Mouse (Mus musculus): ENCODE results near the gene Ap3b1.

Ap3b1 gene

DNA sequence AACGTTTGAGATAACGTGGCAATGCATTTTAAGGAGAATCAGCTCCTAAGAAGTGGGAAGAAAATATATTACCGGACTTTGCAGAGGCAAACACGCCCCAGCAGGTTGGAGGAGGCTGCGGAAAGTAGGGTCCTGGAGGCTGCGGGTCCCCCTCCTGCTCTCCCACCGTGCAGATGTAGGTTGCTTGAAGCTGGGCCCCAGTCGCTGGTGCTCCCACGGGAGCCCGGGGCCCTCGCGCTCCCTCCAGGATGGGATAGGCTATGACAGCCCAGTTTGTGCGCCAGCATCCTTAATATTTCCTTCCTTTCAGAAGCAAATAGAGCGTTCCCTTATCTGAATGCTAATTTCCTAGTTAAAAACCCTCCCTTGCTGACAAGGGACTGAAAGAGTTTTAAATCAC is 236.5 kb downstream of the Ap3b1 start:
- DNase-seq (ENCODE audit: low spot score in 2 of 2), result no peak

DNA sequence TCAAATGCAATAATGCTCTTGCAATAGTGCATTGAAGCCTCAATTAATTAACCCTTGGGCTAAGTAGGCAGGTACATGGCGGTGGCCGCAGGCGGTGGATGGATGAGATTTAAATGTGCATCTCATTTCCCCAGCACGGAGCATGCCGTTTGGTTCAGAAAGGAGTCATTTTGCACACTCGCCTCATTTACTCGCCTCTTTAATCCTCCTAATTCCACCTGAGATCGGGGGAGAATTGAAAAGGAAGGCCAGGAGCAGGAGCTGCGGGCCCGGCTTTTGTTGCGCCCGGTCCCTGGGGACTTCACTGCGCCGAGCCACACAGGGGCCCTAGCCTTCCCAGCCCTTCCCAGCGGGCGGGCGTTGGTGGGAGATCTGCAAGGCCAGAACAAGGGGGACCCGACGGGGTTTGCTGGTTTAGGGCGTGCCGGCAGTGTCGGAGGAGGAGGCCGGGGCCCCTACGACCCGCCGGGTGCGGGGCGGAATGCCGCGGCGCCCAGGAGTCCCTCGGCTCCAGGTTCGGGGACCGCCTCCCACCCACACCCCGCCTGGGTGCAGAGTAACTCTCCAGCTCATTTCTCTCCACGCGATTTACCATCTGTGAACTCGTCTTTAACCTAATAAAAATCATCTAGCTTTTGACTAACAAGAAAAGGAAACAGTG is 237.1 kb downstream of the Ap3b1 start:
- no peak for DNase-seq (ENCODE audit: low spot score in 2 of 2)

DNA sequence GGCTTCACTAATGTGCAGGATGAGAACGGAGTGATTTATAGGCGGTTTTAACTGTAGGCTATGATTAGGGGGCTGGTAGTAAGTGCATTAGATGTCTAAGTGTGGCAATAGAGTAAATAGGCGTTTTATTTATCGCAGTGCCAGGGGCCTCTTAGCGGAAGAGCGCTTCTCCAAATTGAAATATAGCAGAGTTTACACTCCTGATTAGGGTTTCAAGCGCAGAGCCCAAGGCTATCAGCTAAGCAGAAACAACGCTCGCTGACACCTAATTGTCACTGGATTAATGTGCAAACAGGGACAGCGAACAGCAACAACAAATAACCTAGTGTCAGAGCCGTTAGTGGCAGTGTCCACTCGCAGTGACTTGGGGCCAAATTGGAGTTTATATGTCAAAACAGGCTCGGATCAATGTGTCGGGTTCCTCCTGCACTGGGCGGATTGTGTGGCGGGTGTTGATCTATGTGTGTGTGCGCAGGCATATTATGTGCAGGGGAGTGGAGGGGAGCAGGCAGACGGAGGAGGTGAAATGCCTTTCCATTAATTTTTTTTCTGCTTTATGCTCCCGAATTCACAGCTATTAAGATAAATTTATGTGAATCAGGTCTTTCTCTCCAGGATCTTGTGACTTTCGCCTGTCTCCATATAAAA is 237.8 kb downstream of the Ap3b1 start:
- no peak for DNase-seq (ENCODE audit: low spot score in 2 of 2)

DNA sequence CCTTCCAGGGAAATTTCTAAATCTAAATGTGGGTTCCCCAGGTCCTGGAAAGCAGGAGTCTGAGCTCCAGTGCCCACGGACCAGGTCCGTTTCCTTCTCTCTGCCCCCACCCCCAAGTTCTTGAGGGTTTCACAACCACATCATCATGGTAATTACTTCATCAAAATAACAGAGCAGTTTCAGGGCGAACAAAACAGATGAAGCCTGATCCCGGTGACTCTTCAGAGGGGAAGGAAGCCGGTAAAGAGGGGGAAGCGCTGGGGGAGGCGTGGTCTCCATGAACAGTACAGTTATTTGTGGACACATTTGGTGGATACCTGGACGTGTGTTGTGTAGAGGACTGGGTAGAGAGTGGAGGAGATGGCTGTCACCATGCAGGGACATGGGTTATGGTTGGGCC is 241.0 kb downstream of the Ap3b1 start:
- DNase-seq (ENCODE audit: low spot score in 2 of 2), result no peak

DNA sequence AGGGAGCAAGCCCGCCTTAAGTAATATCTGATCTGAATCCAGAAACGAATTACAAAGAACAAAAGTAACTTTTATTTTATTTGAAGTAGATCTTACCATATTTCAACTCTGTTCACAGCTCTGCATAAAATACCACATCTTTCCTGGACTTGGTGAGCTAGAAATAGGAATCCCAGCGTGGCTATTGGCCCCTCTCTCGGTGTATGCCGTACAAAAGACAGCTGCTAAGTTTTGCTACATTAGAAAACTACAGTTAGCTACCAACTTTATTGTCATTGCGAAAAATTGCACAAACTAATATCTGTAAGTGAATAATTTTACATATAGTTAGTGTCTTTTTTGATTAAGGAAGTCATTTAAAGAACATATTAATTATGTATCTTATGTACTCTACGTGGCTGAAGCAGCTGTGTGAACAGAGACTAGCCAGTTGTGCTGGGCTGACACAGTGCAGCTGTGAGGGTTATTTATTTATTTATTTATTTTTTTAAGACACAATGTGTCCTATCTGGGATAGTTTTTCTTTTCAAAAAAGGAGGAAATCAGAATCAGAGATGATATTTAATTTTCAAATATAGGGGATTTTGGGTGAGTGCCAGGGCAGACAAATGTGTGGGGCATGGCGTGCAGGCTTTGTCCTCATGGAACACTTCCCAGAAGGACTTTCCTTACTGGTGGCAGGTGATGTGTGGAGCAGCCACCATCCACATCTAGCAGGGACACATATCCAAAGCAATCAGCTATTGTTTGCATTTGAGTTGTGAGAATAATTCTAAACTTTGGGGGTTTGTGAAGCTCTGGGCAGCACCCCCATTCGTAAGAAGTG is 248.5 kb downstream of the Ap3b1 start:
- no peak for DNase-seq (ENCODE audit: low spot score in 2 of 2)

DNA sequence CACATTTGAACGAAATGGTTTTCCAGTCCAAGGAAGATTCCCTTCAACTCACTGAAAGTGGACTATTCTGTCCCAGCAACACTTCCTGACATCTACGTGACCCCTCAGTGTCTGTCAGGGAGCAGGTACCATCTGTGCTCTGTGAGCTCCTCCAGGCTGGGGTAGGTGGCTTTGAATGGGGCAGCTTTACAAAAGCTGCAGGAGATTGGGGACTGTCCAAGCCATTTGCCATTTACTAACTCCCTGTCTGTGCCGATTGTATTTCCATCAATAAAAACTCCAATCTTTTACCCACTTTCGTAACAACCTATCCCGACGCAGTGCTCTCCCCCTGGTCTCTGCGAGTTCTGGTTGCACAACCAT is 249.1 kb downstream of the Ap3b1 start:
- no peak for DNase-seq (ENCODE audit: low spot score in 2 of 2)

DNA sequence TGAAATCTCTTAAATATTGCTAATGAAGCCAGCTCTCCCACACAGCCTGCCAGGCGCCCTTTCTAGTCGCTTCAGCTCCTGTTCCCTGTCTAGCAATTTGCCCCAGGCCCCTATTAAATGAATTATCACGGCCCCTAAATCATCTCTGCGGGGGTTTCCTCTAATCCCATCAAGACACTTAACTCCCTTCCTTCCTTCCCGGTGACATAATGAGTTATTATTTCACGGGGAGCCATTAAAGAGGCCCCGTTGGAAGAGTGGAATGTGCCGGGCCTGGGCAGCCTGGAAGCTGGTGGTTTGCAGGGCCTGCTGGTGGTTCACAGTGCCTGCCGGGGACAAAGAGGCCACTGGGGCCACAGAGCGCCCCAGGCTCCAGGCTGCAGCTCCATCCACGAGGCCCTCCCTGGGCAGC is 249.7 kb downstream of the Ap3b1 start:
- no peak for DNase-seq (ENCODE audit: low spot score in 2 of 2)

DNA sequence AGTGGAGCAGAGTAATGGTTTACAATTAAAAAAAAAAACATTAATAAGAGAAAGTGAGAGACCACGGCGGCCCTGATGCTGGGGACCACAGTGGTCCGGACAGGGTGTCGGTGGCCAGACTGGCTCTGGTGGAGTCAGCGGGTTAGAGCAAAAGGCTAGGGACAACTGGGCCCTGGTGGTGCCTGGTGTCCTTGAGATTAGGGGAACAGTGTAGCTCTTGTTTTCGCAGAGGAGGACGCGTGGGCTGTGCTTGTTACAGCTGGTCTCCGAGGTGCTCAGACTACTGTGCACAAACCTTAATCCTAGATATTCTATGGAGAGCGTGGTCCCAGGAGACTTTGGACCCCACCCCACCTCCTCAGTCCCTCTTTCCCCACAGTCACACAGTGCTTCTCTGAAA is 250.2 kb downstream of the Ap3b1 start:
- DNase-seq (ENCODE audit: low spot score in 2 of 2), result no peak
